Comparison of ENCODE assay signal across 14 mouse cellular contexts in the genomic region with DNA sequence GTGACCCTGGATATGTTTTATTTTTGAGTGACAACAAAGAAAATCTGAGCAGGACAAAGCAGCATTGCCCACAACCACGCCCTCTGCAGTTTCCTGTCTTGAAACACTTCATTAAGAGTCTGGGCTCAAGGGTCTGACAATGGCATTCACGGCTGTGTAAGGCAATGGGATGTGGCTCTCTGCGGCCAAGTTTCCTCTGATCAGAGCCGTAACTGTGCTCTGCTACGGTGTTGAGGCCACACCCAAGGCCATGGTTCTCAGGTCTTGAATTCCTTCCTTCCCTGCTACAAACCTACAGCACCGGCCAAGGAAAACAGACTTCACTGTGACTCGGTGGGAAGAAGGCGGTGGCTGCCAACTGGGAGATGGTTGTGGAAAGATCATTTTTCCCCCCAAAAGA.
DNase-seq lines count a peak whose midpoint lies in the region; ATAC-seq and TF ChIP-seq lines count a peak whose summit lies in the region.
"Had no signal": no experiment of that assay in that cellular context is flagged by ENCODE, and none has a peak within 500 bp of the region (broad histone marks: within the 10 kb centered on the region; RNA-seq: fewer than 3 reads in every experiment).

No protein-coding gene starts in this region.

- H3K9me3 ChIP-seq in E14TG2a.4 (ENCODE audit: low read length) = no peaks in the 10 kb centered on the region
- H3K9me3 ChIP-seq in heart, embryonic 14.5 days (ENCODE audit: control insufficient read depth, low read length) = no peaks in the 10 kb centered on the region
- H3K9me3 ChIP-seq in limb, embryonic 15.5 days = no peaks in the 10 kb centered on the region
- no peaks in the 10 kb centered on the region for H3K9me3 ChIP-seq in hindbrain, embryonic 11.5 days (ENCODE audit: control insufficient read depth, low read length)
- H3K9me3 ChIP-seq: kidney, embryonic 15.5 days; neural tube, embryonic 15.5 days had no signal

- no peaks in the 10 kb centered on the region for H3K27me3 ChIP-seq in E14TG2a.4 (ENCODE audit: insufficient read depth, low read length)
- no peaks in the 10 kb centered on the region for H3K27me3 ChIP-seq in heart, embryonic 14.5 days (ENCODE audit: control insufficient read depth, insufficient read depth, low read length)
- H3K27me3 ChIP-seq in limb, embryonic 15.5 days = no peaks in the 10 kb centered on the region
- H3K27me3 ChIP-seq in hindbrain, embryonic 11.5 days (ENCODE audit: control insufficient read depth, insufficient read depth, low read length) = no peaks in the 10 kb centered on the region
- H3K27me3 ChIP-seq: kidney, embryonic 15.5 days; neural tube, embryonic 15.5 days had no signal

- 0 out of 2 replicates have a peak overlapping the region, but pooled peaks have one; percentile 4 for H3K4me2 ChIP-seq in heart, embryonic 14.5 days (ENCODE audit: low read length)
- 0 out of 2 replicates have a peak overlapping the region, but pooled peaks have one; percentile 1 for H3K4me2 ChIP-seq in limb, embryonic 15.5 days
- no peak overlapping the region for H3K4me2 ChIP-seq in hindbrain, embryonic 11.5 days (replicated peaks; ENCODE audit: low read depth, low read length)
- H3K4me2 ChIP-seq: hindbrain, embryonic 14.5 days; kidney, embryonic 15.5 days; neural tube, embryonic 15.5 days had no signal

- no peak for TF ChIP-seq CTCF in E14TG2a.4 (conservative IDR thresholded peaks at IDR 0.05; ENCODE audit: low read length)
- TF ChIP-seq CTCF in gastrocnemius, adult 2 months (IDR thresholded peaks at IDR 0.05) = no peak

- ATAC-seq in heart, embryonic 14.5 days (ENCODE audit: insufficient number of reproducible peaks, insufficient read depth, low FRiP score, low read depth) = no peak
- ATAC-seq in limb, embryonic 15.5 days (ENCODE audit: insufficient number of reproducible peaks, low FRiP score, low TSS enrichment, low read depth) = peak; percentile 76
- ATAC-seq in hindbrain, embryonic 11.5 days (ENCODE audit: low FRiP score) = no peak

- no peaks in the 10 kb centered on the region for H3K36me3 ChIP-seq in E14TG2a.4 (ENCODE audit: insufficient read depth, low read length)
- no peaks in the 10 kb centered on the region for H3K36me3 ChIP-seq in heart, embryonic 14.5 days (ENCODE audit: control insufficient read depth, insufficient read depth, low read length)
- H3K36me3 ChIP-seq in limb, embryonic 15.5 days = no peaks in the 10 kb centered on the region
- no peaks in the 10 kb centered on the region for H3K36me3 ChIP-seq in hindbrain, embryonic 11.5 days (ENCODE audit: control insufficient read depth, insufficient read depth, low read length)
- H3K36me3 ChIP-seq: kidney, embryonic 15.5 days; neural tube, embryonic 15.5 days had no signal

- H3K27ac ChIP-seq in heart, embryonic 14.5 days (replicated peaks in 1 of 2; ENCODE audit: control insufficient read depth in 1 of 2, insufficient read depth in 1 of 2, low read depth in 2 of 2, low read length in 2 of 2) = peak overlapping the region; percentile 28 to 31; a peak in 3 of 4 replicates
- H3K27ac ChIP-seq in limb, embryonic 15.5 days = peak overlapping the region; percentile 77
- H3K27ac ChIP-seq in gastrocnemius, adult 2 months = no peak overlapping the region
- no peak overlapping the region for H3K27ac ChIP-seq in hindbrain, embryonic 11.5 days (ENCODE audit: low read depth, low read length)
- H3K27ac ChIP-seq: hindbrain, embryonic 14.5 days; kidney, embryonic 15.5 days; liver, embryonic 14.5 days; neural tube, embryonic 15.5 days had no signal

- DNase-seq in heart, adult 11 months = peak; percentile 93
- no peak for DNase-seq in heart, postnatal 14 days
- DNase-seq in gastrocnemius, adult 2 months = no peak
- no peak for DNase-seq in hindbrain, embryonic 11.5 days (ENCODE audit: low spot score)
- no peak for DNase-seq in cerebellum, adult 9-10 months
- DNase-seq: gastrocnemius, postnatal 36 days; layer of hippocampus, adult 9-11 months had no signal

- 46% methylated on average over 8 of the region's 8 CpGs for WGBS in heart, embryonic 14.5 days
- WGBS in limb, embryonic 15.5 days = 38% methylated on average over 8 of the region's 8 CpGs
- WGBS in hindbrain, embryonic 11.5 days = 67% methylated on average over 8 of the region's 8 CpGs

- H3K4me1 ChIP-seq in E14TG2a.4 (replicated peaks; ENCODE audit: low read depth, low read length) = peaks cover 20% of the 10 kb centered on the region
- H3K4me1 ChIP-seq in heart, embryonic 14.5 days (ENCODE audit: control insufficient read depth in 2 of 2, insufficient read depth in 2 of 2, low read length in 2 of 2) = peaks cover 0 to 7% of the 10 kb centered on the region in 2 experiments; a peak in 1 of 4 replicates
- H3K4me1 ChIP-seq in limb, embryonic 15.5 days = peaks cover 9% of the 10 kb centered on the region
- H3K4me1 ChIP-seq in hindbrain, embryonic 11.5 days (replicated peaks; ENCODE audit: control insufficient read depth, insufficient read depth, low read length) = 0 out of 2 replicates have a peak, but pooled peaks cover 3% of the 10 kb centered on the region
- H3K4me1 ChIP-seq: neural tube, embryonic 15.5 days had no signal

- intact Hi-C loops in heart, postnatal 14 days (cut with DNase I) = no loop called here
- intact Hi-C loops in gastrocnemius, adult 2 months (cut with DNase I) = no loop called here

- peak overlapping the region; percentile 41; the same call in 1 of the 2 replicates for H3K4me3 ChIP-seq in E14TG2a.4 (replicated peaks; ENCODE audit: low read length)
- H3K4me3 ChIP-seq in heart, embryonic 14.5 days (ENCODE audit: control insufficient read depth in 1 of 2, insufficient read depth in 1 of 2, low read depth in 1 of 2, low read length in 2 of 2) = no peak overlapping the region
- no peak overlapping the region for H3K4me3 ChIP-seq in limb, embryonic 15.5 days
- H3K4me3 ChIP-seq in gastrocnemius, adult 2 months = no peak overlapping the region
- no peak overlapping the region for H3K4me3 ChIP-seq in hindbrain, embryonic 11.5 days (ENCODE audit: low read depth, low read length)
- H3K4me3 ChIP-seq: kidney, embryonic 15.5 days; neural tube, embryonic 15.5 days had no signal

- H3K9ac ChIP-seq in heart, embryonic 14.5 days (ENCODE audit: low read length) = no peak overlapping the region
- no peak overlapping the region for H3K9ac ChIP-seq in limb, embryonic 15.5 days
- H3K9ac ChIP-seq in hindbrain, embryonic 11.5 days (ENCODE audit: low read depth, low read length) = no peak overlapping the region
- H3K9ac ChIP-seq: hindbrain, embryonic 14.5 days; kidney, embryonic 15.5 days; liver, embryonic 14.5 days; neural tube, embryonic 15.5 days had no signal

Comparison
In these comparisons a context has a peak if more than half of its experiments do, and no peak if none do; other contexts are left out.
1. H3K27ac ChIP-seq: peak in heart, embryonic 14.5 days (2 of 2) and limb, embryonic 15.5 days (single experiment); none in gastrocnemius, adult 2 months (single experiment) and hindbrain, embryonic 11.5 days (single experiment).